Comparison of ENCODE assay signal across 22 mouse cellular contexts in the genomic region with DNA sequence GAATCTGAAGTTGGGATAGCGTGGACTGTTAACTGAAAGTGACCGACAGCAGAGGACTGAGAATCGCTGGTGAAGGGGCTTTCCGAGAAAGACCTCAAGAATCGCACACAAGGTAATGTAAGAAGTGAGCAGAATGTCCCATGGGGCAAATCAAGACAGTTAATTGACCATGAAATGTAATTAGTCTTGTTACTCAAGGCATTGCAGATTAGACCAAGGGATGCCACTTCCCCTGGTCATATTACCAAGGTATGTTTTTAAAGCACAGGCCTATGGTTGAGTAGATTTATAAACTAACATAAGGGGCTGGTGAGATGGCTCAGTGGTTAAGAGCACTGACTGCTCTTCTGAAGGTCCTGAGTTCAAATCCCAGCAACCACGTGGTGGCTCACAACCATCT.
"Had no signal": no experiment of that assay in that cellular context is flagged by ENCODE, and none has a peak within 500 bp of the region (broad histone marks: within the 10 kb centered on the region; RNA-seq: fewer than 3 reads in every experiment).

No protein-coding gene starts in this region.

- H3K9ac ChIP-seq: heart, embryonic 13.5 days; heart, embryonic 15.5 days; hindbrain, embryonic 13.5 days; hindbrain, embryonic 15.5 days; limb, embryonic 13.5 days; limb, embryonic 15.5 days; liver, embryonic 12.5 days; liver, embryonic 14.5 days had no signal

- H3K4me2 ChIP-seq: heart, embryonic 11.5 days; heart, embryonic 13.5 days; heart, embryonic 15.5 days; hindbrain, embryonic 13.5 days; hindbrain, embryonic 15.5 days; limb, embryonic 13.5 days; limb, embryonic 15.5 days; liver, embryonic 12.5 days had no signal

- ATAC-seq: hindbrain, postnatal 0 days; intestine, embryonic 16.5 days; liver, embryonic 12.5 days had no signal

- H3K4me3 ChIP-seq: heart, adult 2 months; heart, embryonic 13.5 days; heart, embryonic 15.5 days; hindbrain, embryonic 13.5 days; hindbrain, embryonic 15.5 days; limb, embryonic 13.5 days; limb, embryonic 15.5 days; liver, embryonic 12.5 days had no signal

- DNase-seq: gastrocnemius, postnatal 14 days; gastrocnemius, postnatal 36 days; heart, adult 2 months; heart, postnatal 14 days; heart, postnatal 36 days; kidney, adult 8-10 months; kidney, postnatal 10 days; kidney, postnatal 36 days; layer of hippocampus, adult 9-11 months; layer of hippocampus, postnatal 36 days; left cerebral cortex, postnatal 4 days had no signal

- H3K36me3 ChIP-seq: heart, embryonic 13.5 days; heart, embryonic 15.5 days; hindbrain, embryonic 13.5 days; hindbrain, embryonic 15.5 days; limb, embryonic 13.5 days; limb, embryonic 15.5 days had no signal

- H3K27ac ChIP-seq: heart, adult 2 months; heart, embryonic 13.5 days; heart, embryonic 15.5 days; hindbrain, embryonic 13.5 days; hindbrain, embryonic 15.5 days; hindbrain, postnatal 0 days; limb, embryonic 13.5 days; limb, embryonic 15.5 days; liver, embryonic 12.5 days; liver, embryonic 14.5 days had no signal

- H3K9me3 ChIP-seq: heart, embryonic 13.5 days; heart, embryonic 15.5 days; hindbrain, embryonic 13.5 days; hindbrain, embryonic 15.5 days; limb, embryonic 13.5 days; limb, embryonic 15.5 days had no signal

- H3K27me3 ChIP-seq: heart, embryonic 13.5 days; heart, embryonic 15.5 days; hindbrain, embryonic 13.5 days; hindbrain, embryonic 15.5 days; limb, embryonic 13.5 days; limb, embryonic 15.5 days; liver, embryonic 12.5 days had no signal
